16 mouse cellular contexts compared by ENCODE assay signal in genomic region chr4:22301148-22301942, GRCm38 (mm10). TPM values are rescaled to one million over a fixed set of nuclear protein-coding genes. Genes with fewer than 3 reads are reported as not detected.
DNase-seq lines count a peak whose midpoint lies in the region; ATAC-seq lines count a peak whose summit lies in the region.
"Had no signal": no experiment of that assay in that cellular context is flagged by ENCODE, and none has a peak within 500 bp of the region (broad histone marks: within the 10 kb centered on the region; RNA-seq: fewer than 3 reads in every experiment).

No protein-coding gene starts in this region.

- peak; percentile 76; the same call in 1 of the 2 replicates for ATAC-seq in neural tube, embryonic 11.5 days (ENCODE audit: insufficient read depth, low FRiP score, low TSS enrichment)
- no peak for ATAC-seq in neural tube, embryonic 15.5 days (ENCODE audit: low FRiP score)
- peak; percentile 73 for ATAC-seq in hindbrain, embryonic 13.5 days (ENCODE audit: low FRiP score)
- no peak for ATAC-seq in kidney, embryonic 14.5 days (ENCODE audit: low FRiP score, low TSS enrichment)
- ATAC-seq: Patski had no signal

- no peaks in the 10 kb centered on the region for H3K27me3 ChIP-seq in neural tube, embryonic 11.5 days (ENCODE audit: control insufficient read depth, insufficient read depth, low read length)
- H3K27me3 ChIP-seq in neural tube, embryonic 15.5 days (replicated peaks): no peaks in the 10 kb centered on the region
- no peaks in the 10 kb centered on the region for H3K27me3 ChIP-seq in hindbrain, embryonic 13.5 days
- no peaks in the 10 kb centered on the region for H3K27me3 ChIP-seq in kidney, embryonic 14.5 days (ENCODE audit: control insufficient read depth, insufficient read depth, low read length)
- H3K27me3 ChIP-seq: heart, embryonic 13.5 days; hindbrain, embryonic 15.5 days had no signal

- WGBS in neural tube, embryonic 11.5 days: 59% methylated on average over 9 of the region's 9 CpGs
- 45% methylated on average over 9 of the region's 9 CpGs for WGBS in neural tube, embryonic 15.5 days
- WGBS in hindbrain, embryonic 13.5 days: 51% methylated on average over 9 of the region's 9 CpGs
- 80% methylated on average over 9 of the region's 9 CpGs for WGBS in kidney, embryonic 14.5 days

- no peak overlapping the region for H3K9ac ChIP-seq in neural tube, embryonic 11.5 days (ENCODE audit: low read length)
- H3K9ac ChIP-seq in neural tube, embryonic 15.5 days (replicated peaks): no peak overlapping the region
- no peak overlapping the region for H3K9ac ChIP-seq in hindbrain, embryonic 13.5 days
- no peak overlapping the region for H3K9ac ChIP-seq in kidney, embryonic 14.5 days (ENCODE audit: low read depth, low read length)
- H3K9ac ChIP-seq: heart, embryonic 13.5 days; hindbrain, embryonic 15.5 days had no signal

- no peak overlapping the region for H3K4me3 ChIP-seq in neural tube, embryonic 11.5 days (ENCODE audit: low read depth, low read length)
- no peak overlapping the region for H3K4me3 ChIP-seq in neural tube, embryonic 15.5 days (replicated peaks)
- H3K4me3 ChIP-seq in hindbrain, embryonic 13.5 days: no peak overlapping the region
- no peak overlapping the region for H3K4me3 ChIP-seq in kidney, embryonic 14.5 days (ENCODE audit: low read length)
- H3K4me3 ChIP-seq: heart, embryonic 13.5 days; hindbrain, embryonic 15.5 days had no signal

- no peak overlapping the region for H3K4me2 ChIP-seq in neural tube, embryonic 11.5 days (ENCODE audit: low read depth)
- H3K4me2 ChIP-seq in neural tube, embryonic 15.5 days: no peak overlapping the region
- H3K4me2 ChIP-seq in hindbrain, embryonic 13.5 days: no peak overlapping the region
- no peak overlapping the region for H3K4me2 ChIP-seq in kidney, embryonic 14.5 days (replicated peaks; ENCODE audit: low read depth, low read length)
- H3K4me2 ChIP-seq: heart, embryonic 13.5 days; hindbrain, embryonic 15.5 days had no signal

- H3K4me1 ChIP-seq in neural tube, embryonic 11.5 days (ENCODE audit: control insufficient read depth, insufficient read depth, low read length): no peaks in the 10 kb centered on the region
- H3K4me1 ChIP-seq in neural tube, embryonic 15.5 days: 0 out of 2 replicates have a peak, but pooled peaks cover 4% of the 10 kb centered on the region
- H3K4me1 ChIP-seq in hindbrain, embryonic 13.5 days (replicated peaks): no peaks in the 10 kb centered on the region; the same call in 1 of the 2 replicates
- no peaks in the 10 kb centered on the region for H3K4me1 ChIP-seq in kidney, embryonic 14.5 days (ENCODE audit: control insufficient read depth, insufficient read depth, low read length)
- H3K4me1 ChIP-seq: heart, embryonic 13.5 days had no signal

- H3K27ac ChIP-seq in neural tube, embryonic 11.5 days (ENCODE audit: low read depth, low read length): no peak overlapping the region
- no peak overlapping the region for H3K27ac ChIP-seq in neural tube, embryonic 15.5 days (replicated peaks)
- no peak overlapping the region for H3K27ac ChIP-seq in hindbrain, embryonic 13.5 days
- no peak overlapping the region for H3K27ac ChIP-seq in kidney, embryonic 14.5 days (ENCODE audit: low read depth, low read length)
- H3K27ac ChIP-seq: heart, embryonic 13.5 days; hindbrain, embryonic 15.5 days; macrophage had no signal

- DNase-seq in embryo, embryonic 10.5 days (ENCODE audit: low spot score): peak; percentile 27
- DNase-seq in embryo, embryonic 10 days (ENCODE audit: low spot score): no peak
- peak; percentile 15 for DNase-seq in neural tube, embryonic 11.5 days (ENCODE audit: low spot score)
- DNase-seq in retina, postnatal 1 day: peak; percentile 90
- DNase-seq in testis, postnatal 10 days (ENCODE audit: low spot score): no peak
- DNase-seq: cerebellum, adult 8-10 months; gastrocnemius, postnatal 25 days; kidney, adult 2 months; lung, adult 18-20 months had no signal

- H3K9me3 ChIP-seq in neural tube, embryonic 11.5 days (ENCODE audit: control insufficient read depth, low read length): 0 out of 2 replicates have a peak, but pooled peaks cover 4% of the 10 kb centered on the region
- H3K9me3 ChIP-seq in neural tube, embryonic 15.5 days (replicated peaks): no peaks in the 10 kb centered on the region
- H3K9me3 ChIP-seq in hindbrain, embryonic 13.5 days: peaks cover 5% of the 10 kb centered on the region; the same call in 1 of the 2 replicates
- peaks cover 3% of the 10 kb centered on the region; the same call in 1 of the 2 replicates for H3K9me3 ChIP-seq in kidney, embryonic 14.5 days (ENCODE audit: control insufficient read depth, low read length)

- H3K36me3 ChIP-seq in neural tube, embryonic 11.5 days (ENCODE audit: control insufficient read depth, insufficient read depth, low read length): no peaks in the 10 kb centered on the region
- H3K36me3 ChIP-seq in neural tube, embryonic 15.5 days: no peaks in the 10 kb centered on the region
- H3K36me3 ChIP-seq in hindbrain, embryonic 13.5 days: no peaks in the 10 kb centered on the region
- no peaks in the 10 kb centered on the region for H3K36me3 ChIP-seq in kidney, embryonic 14.5 days (ENCODE audit: control insufficient read depth, insufficient read depth, low read length)
- H3K36me3 ChIP-seq: heart, embryonic 13.5 days; hindbrain, embryonic 15.5 days had no signal

RNA-seq across cellular contexts. Expression of gene Fbxl4, which starts 56.0 kb away (rescaled TPM):
- 10.0 and 10.2 TPM in 2 replicates for polyA plus RNA-seq in neural tube, embryonic 11.5 days (2014; fragmentation: Nextera tagmentation; extraction: Ambion mirVana)
- polyA plus RNA-seq in neural tube, embryonic 15.5 days (2015; fragmentation: Nextera tagmentation; extraction: Ambion mirVana): 18.0 and 18.8 TPM in 2 replicates
- polyA plus RNA-seq in hindbrain, embryonic 13.5 days (2015; fragmentation: Nextera tagmentation; extraction: Ambion mirVana): 13.2 and 13.5 TPM in 2 replicates
- polyA plus RNA-seq in kidney, embryonic 14.5 days (2014; fragmentation: Nextera tagmentation; extraction: Ambion mirVana): 9.2 and 12.3 TPM in 2 replicates

Comparison
In these comparisons a context has a peak if more than half of its experiments do, and no peak if none do; other contexts are left out.
1. DNase-seq: peak in embryo, embryonic 10.5 days (single experiment), neural tube, embryonic 11.5 days (single experiment) and retina, postnatal 1 day (single experiment); none in embryo, embryonic 10 days (single experiment) and testis, postnatal 10 days (single experiment).
2. ATAC-seq: peak in neural tube, embryonic 11.5 days (single experiment) and hindbrain, embryonic 13.5 days (single experiment); none in neural tube, embryonic 15.5 days (single experiment) and kidney, embryonic 14.5 days (single experiment).